13 mouse cellular contexts compared by ENCODE assay signal in genomic region chr4:133488619-133489392, GRCm38 (mm10). TPM values are rescaled to one million over a fixed set of nuclear protein-coding genes. Genes with fewer than 3 reads are reported as not detected.
DNase-seq lines count a peak whose midpoint lies in the region; ATAC-seq and TF ChIP-seq lines count a peak whose summit lies in the region.
"Had no signal": no experiment of that assay in that cellular context is flagged by ENCODE, and none has a peak within 500 bp of the region (broad histone marks: within the 10 kb centered on the region; RNA-seq: fewer than 3 reads in every experiment).

No protein-coding gene starts in this region.

- no peak for TF ChIP-seq CTCF in kidney, adult 2 months (conservative IDR thresholded peaks at IDR 0.05; ENCODE audit: insufficient read depth, insufficient read length, low read depth, low read length)

- peak; percentile 59 for ATAC-seq in megakaryocyte progenitor cell, adult 5-6 weeks (replicated peaks; ENCODE audit: poor library complexity)
- ATAC-seq: CD4-positive, CD25-positive, alpha-beta regulatory T cell, adult 4 months; midbrain, embryonic 13.5 days had no signal

- peak overlapping the region; percentile 7 for H3K27ac ChIP-seq in kidney, adult 2 months (ENCODE audit: insufficient read depth, low read depth, low read length)
- H3K27ac ChIP-seq: limb, embryonic 13.5 days; midbrain, embryonic 13.5 days had no signal

- no peak overlapping the region for H3K4me3 ChIP-seq in kidney, adult 2 months (ENCODE audit: insufficient read depth, low read depth, low read length)
- H3K4me3 ChIP-seq: limb, embryonic 13.5 days; midbrain, embryonic 13.5 days had no signal

- H3K36me3 ChIP-seq in kidney, adult 2 months (ENCODE audit: control insufficient read depth, insufficient read depth, low read length): no peaks in the 10 kb centered on the region
- H3K36me3 ChIP-seq: limb, embryonic 13.5 days; midbrain, embryonic 13.5 days had no signal

- H3K27me3 ChIP-seq in kidney, adult 2 months (replicated peaks; ENCODE audit: control insufficient read depth, insufficient read depth, low read length): no peaks in the 10 kb centered on the region

- peaks cover 6% of the 10 kb centered on the region; the same call in 1 of the 2 replicates for H3K4me1 ChIP-seq in kidney, adult 2 months (ENCODE audit: control insufficient read depth, insufficient read depth, low read length)

- 66% methylated on average over 20 of the region's 20 CpGs for WGBS in kidney, adult 2 months

- no peak for TF ChIP-seq POLR2A in kidney, adult 2 months (IDR thresholded peaks at IDR 0.05; ENCODE audit: low read depth, low read length)

- DNase-seq in kidney, adult 2 months: peak; percentile 42
- no peak for DNase-seq in kidney, postnatal 14 days
- peak; percentile 72 for DNase-seq in fibroblast of lung, adult 2 months (ENCODE audit: low read depth)
- DNase-seq in liver: peak; percentile 31
- no peak for DNase-seq in retina, embryonic 14.5 days (ENCODE audit: low spot score)
- no peak for DNase-seq in spleen, adult 18-20 months
- DNase-seq in heart, adult 9 months (ENCODE audit: low spot score in 2 of 2): no peak
- DNase-seq: adrenal gland, postnatal 14 days had no signal

RNA-seq across cellular contexts. Expression of gene Tent5b, which starts 8.9 kb away (rescaled TPM):
- 2.9 and 3.1 TPM in 2 replicates for polyA plus RNA-seq in kidney, adult 2 months (2012; rRNA removed)
- total RNA-seq in megakaryocyte progenitor cell, adult 5-6 weeks (2015): 0.15 TPM in 1 of 2 replicates, not detected in the other
- not detected in 2 replicates for total RNA-seq in megakaryocyte progenitor cell, adult 5-6 weeks (2017)
- total RNA-seq: layer of hippocampus, postnatal 25 days had no signal
- polyA plus RNA-seq: CD4-positive, CD25-positive, alpha-beta regulatory T cell, adult 4 months had no signal

RNA-seq across cellular contexts. Expression of gene Trnp1, which starts 9.5 kb away (rescaled TPM):
- polyA plus RNA-seq in kidney, adult 2 months (2012; rRNA removed): 0.43 and 0.97 TPM in 2 replicates
- not detected in 2 replicates for total RNA-seq in megakaryocyte progenitor cell, adult 5-6 weeks (2015)
- total RNA-seq in megakaryocyte progenitor cell, adult 5-6 weeks (2017): not detected in 2 replicates
- polyA plus RNA-seq: CD4-positive, CD25-positive, alpha-beta regulatory T cell, adult 4 months had no signal

RNA-seq across cellular contexts. Expression of gene Kdf1, which starts 30.0 kb away (rescaled TPM):
- polyA plus RNA-seq in kidney, adult 2 months (2012; rRNA removed): 39.7 and 42.3 TPM in 2 replicates
- not detected in 2 replicates for total RNA-seq in megakaryocyte progenitor cell, adult 5-6 weeks (2015)
- total RNA-seq in megakaryocyte progenitor cell, adult 5-6 weeks (2017): not detected in 2 replicates
- total RNA-seq: layer of hippocampus, postnatal 25 days had no signal

RNA-seq across cellular contexts. Expression of gene Nudc, which starts 57.0 kb away (rescaled TPM):
- 42.7 and 61.4 TPM in 2 replicates for polyA plus RNA-seq in kidney, adult 2 months (2012; rRNA removed)
- 181 and 191 TPM in 2 replicates for total RNA-seq in megakaryocyte progenitor cell, adult 5-6 weeks (2015)
- total RNA-seq in megakaryocyte progenitor cell, adult 5-6 weeks (2017): 289 and 309 TPM in 2 replicates

Comparison
In these comparisons a context has a peak if more than half of its experiments do, and no peak if none do; other contexts are left out.
1. DNase-seq: peak in kidney, adult 2 months (single experiment), fibroblast of lung, adult 2 months (single experiment) and liver (single experiment); none in kidney, postnatal 14 days (single experiment), retina, embryonic 14.5 days (single experiment), spleen, adult 18-20 months (0 of 2) and heart, adult 9 months (0 of 2).